Mouse (Mus musculus) brain, adult 2 months (tissue): ENCODE data around the gene 1700113H08Rik.

ENCODE experiments used
- DNase-seq: peaks from one replicate; pipeline ENCODE4 v3.0.0; 2011; ENCODE audit warnings: low read depth, low spot score

Gene 1700113H08Rik

DNA sequence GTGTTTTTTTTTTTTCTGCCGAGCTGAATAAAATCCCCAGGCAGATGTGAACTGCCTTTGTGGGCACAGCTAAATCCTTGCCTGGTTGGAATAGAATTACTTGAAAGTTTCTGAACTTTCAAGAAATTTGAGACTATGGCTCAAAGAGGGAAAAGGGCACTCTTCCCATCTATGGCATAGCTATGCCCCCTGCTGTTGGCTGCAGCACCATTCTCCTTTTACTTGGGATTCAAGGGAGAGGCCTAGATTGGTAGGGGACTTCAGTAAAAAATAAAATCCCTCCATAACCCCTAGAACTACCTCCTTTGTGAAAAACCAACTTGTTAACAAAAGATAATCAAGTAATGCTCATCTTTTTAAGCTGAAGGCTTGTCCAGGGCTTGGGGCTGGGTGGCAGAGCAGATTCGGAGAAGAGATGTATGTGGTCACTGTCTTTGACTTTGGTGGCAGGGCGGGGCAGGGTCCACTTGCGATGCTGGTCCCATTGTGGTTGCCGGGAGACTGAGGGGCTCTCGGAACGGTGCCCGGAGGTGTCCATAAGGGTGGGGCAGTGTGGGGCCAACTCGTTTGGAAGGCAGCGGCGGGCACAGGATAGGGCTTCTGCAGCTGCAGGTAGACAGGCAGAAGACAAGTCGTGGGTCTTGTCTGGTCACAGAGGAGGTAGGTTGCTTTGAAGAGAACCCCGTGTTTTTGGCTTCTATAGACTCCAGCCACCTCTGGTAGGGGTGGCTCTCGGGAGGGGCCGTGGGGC is at the start of gene 1700113H08Rik:
TSS of gene 1700113H08Rik (plus strand) at position 546 of the 751 bp plus-strand sequence.
- DNase-seq: peak; percentile 58

DNA sequence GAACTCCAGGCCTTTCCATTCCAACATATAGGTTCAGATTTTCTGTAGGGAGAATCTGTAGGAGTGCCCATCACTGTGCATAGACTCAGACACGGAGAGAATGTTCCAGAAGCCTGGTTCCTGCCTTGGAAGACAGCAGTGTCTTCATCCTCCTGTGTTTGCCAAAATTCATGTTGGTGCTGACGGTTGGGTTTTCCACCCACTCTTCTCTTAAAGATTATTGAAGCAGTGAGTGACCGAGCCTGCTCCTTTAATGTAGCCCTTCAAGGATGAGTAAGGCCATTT is 49.7 kb upstream of the 1700113H08Rik start:
- DNase-seq: peak; percentile 53

DNA sequence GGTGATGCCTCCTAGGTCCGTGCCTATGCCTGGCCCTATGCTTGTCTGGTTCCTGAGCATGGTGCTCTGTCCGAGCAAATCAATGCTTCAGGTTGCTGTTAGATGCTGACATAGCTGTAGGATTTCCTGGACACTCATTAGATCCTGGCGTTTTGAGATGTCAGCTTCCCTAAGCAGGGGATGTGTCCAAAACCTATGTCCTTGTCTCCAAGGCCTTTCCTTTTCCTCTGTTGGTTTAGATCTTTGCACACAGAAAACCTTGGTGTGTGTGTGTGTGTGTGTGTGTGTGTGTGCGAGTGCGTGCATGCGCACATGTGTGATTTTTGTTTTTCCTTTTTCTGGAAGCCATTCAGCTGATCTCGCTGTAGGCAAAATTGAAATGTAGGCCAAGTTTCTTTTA is 45.8 kb upstream of the 1700113H08Rik start:
- no peak for DNase-seq

DNA sequence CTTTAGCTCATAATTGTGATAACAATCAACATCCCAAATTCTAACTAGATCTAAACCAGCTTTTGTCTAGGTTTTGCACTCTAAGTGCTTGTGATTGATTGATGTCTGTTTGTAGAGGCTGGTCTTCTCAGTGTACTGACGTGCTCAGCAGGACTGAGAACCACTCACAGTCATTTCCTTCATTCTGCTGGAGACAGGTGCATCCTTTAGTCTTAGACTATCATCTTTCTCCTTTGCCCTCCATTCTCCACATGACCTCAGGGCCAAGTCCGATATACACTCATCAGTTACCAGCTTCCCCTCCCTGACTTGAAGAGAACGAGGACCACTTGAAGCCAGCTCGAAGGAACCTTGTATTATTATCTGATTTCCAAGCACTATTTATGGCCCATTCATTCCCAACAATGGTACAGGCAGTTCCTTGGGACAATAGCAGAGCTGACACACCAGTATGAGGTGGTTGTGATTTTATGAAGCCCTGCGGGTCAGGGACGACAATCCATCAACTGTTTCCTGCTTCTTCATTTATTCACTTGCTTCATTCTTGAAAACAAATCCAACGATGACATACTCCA is 43.4 kb upstream of the 1700113H08Rik start:
- no peak for DNase-seq

DNA sequence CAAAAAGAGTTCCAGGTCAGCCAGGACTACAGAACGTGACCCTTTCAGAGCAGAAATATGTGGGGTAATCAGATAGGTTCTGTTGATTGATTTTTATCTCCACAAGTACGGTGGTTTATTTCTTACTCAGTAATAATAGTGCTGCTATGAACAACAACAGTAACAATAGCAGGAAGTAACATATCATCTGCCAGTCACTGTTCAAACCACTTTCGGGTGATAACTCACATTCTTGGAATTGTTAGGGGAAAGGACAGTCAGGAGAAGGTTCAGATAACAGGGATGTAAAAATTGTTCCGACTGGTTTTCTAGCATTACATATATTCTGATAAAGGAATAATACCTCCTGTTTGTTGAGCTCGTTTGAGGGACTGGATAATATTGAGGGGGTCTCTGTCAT is 42.4 kb upstream of the 1700113H08Rik start:
- no peak for DNase-seq

DNA sequence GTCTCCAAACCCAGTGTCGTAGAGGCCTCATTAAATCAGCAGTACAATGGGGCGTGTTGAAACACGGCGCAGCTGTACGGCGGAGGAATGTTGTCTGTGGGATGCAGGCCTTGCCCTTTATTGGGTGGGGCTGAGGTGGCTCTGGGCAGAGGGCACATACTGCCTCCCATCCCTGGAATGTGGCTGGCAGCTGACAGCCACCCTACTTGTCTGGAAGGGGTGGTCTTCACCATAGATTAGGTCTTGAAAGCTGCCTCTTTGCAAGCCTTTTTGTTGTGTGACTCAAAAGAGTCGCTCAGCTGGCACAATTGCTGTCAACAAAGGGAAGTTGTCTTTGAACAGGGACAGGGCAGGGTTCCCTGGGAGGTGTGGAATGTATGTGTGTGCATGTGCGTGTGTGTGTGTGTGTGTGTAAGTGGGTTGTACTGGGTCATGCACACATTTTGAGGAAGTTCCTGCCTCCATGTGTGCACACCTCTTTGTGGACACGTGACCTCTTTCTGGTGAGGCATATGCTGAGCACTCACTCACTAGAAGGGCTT is 41.6 kb upstream of the 1700113H08Rik start:
- no peak for DNase-seq

DNA sequence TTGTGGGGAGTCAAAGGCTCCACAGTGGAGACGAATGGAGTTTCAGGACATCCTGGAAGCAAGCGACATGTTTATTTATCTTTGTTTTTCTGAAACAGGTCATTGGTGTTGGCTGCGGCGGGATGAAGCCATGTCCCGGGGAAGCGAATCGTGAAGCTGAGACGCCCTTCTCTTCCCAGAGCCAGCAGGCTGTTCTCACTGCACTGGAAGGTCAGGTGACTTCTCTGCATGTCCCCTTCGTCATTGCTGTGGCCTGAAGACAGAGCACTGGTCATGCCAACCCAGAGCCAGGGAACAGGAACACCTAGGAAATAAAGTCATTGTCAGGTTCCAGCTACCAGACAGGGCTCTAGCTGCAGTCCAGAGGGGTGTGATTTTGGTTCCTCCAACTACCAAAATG is 39.0 kb upstream of the 1700113H08Rik start:
- DNase-seq: no peak

DNA sequence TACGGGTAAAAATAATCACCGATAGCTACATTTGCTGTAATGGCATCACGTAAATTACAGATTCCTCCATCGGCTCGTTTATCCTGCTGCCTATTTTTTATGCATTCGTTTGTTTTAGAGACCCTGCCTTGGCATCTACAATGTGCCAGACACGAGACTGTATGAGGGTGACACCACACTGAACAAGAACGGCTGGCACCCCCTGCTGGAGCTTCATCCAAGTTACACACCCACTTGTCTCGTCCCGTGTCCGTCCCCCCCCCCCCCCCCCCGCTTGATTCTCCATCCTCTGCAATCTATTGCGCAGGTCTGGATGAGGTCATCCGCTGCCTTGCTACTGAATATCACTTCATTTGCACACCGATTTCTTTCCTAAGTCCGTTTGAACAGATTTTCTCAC is 37.1 kb upstream of the 1700113H08Rik start:
- DNase-seq: peak; percentile 82

DNA sequence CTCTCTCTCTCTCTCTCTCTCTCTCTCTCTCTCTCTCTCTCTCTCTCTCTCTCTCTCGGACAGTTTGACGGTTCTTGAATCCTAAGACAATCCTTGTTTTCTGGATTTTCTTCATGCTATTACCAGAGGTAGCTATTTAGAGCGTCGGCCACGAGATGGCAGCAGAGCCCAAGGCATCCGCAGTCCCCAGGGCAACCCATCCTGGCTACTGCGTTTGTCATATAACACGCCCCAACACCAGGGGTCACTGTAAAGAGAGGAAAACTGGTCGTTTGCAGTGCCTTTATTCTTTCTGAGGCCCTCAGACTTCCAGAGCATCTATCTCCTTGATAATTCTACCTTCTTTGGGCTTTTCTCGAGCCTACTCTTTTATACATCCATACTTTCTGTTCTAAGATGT is 33.0 kb upstream of the 1700113H08Rik start:
- DNase-seq: peak; percentile 91

DNA sequence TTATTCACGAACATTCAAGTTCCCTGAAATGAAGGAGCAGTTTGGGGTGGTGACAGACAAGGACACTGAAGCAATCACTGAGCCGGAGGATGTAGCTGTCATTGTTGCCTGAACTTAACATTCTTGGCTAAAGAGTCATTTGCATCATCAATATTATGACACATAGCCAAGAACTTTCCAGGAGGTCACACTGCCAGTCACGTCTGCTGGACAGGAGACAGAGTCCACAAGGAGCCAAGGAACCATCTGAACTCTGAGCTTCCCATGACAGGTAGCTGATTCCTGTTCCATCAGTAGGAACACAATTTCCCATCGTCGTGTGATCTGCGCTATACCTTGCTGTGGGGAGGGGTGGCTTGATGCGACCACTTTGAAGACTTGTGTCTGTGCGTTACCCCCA is 25.1 kb upstream of the 1700113H08Rik start:
- no peak for DNase-seq

DNA sequence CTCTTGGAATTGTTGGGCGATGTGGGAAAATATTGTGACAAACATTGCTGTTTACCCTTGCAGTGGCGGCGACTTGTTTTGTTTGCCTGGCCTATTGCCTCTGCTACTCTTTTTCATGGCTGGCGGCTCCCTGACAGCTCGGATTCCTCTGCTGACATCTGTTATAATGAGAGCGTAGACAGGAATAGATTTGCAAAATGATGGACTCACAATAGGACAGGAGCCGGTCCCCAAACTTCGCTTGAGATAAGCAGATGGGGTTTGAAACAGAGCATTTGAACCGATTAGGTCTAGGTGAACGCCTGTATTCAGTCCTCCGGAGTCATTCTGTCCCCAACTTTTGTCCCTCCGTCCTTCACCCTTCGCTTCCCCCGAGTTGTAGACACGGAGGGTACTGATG is 22.0 kb upstream of the 1700113H08Rik start:
- no peak for DNase-seq

DNA sequence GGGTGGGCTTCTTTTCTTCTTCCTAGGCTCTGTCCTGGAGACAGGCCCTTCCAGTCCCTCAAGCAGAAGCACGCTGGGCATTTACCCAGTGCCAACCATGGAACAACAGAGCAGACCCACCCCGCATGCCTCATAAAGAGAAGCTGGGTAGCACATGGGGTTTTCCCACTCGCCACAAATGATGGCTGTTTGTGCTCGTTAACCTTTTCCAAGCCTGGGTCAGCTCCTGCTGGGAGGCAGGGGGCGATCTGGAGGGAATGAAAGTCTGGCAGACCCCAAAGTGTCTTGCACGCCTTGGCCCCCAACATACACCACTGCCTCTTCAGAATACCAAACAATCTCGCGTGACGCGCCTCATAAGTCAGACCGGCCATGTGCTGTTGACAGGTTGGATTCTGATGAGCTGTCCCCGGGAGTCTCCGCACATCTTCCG is 21.6 kb upstream of the 1700113H08Rik start:
- DNase-seq: no peak

DNA sequence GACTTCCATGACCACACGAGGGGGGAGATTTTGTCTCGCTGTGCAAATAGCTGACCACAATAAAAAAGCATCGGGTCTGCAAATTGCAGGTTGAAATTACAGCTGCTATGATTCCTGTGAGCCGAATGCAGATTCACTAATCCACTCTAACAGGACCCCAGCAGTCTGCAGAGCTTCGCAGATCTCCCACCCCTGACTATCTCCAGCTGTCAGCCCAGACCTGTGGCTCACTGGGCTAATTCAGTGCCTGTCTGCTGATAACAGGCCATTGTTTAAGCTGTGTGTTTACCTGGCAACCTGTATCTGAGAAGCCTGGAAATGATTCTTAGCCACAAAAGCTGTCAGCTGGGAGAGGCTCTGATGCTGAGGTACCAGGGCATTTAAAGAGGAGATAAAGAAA is 20.8 kb upstream of the 1700113H08Rik start:
- no peak for DNase-seq

DNA sequence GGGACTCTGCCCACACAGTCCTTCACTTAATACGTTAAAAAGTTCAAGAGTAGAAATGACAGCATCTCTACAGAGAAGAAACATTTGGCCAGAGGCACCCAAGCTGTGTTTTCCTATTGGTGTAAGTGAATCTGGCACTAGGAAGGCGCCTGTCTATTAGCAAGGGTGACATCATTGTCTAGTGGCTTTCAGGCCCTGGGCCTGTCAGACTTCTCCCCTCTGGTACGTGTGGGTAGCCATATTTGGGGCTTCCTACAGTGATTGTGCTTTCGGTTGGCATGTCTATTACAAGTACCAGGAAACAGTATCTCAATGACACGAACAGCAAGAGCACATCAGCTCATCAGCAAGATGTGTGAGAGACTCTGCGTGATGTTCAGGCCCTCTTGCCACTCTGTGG is 18.5 kb upstream of the 1700113H08Rik start:
- no peak for DNase-seq

DNA sequence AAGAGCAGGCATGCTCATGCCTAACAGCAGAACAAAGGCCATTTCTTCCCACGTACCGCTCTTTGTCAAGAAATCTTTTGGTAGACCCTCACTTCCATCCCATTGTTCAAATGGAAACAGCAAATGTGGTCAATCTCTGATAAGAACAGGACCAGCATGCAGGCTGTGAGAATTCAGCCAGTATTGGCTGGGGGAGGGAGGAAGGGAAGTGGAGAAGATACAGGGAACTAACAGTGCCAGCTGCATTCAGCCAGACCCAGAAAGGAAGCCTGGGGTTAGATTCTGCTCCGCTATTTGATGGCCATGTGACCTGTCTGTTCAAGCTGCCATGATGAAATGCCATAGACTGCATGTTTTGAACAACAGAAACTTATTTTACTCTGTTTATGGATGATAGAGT is 18.0 kb upstream of the 1700113H08Rik start:
- no peak for DNase-seq

DNA sequence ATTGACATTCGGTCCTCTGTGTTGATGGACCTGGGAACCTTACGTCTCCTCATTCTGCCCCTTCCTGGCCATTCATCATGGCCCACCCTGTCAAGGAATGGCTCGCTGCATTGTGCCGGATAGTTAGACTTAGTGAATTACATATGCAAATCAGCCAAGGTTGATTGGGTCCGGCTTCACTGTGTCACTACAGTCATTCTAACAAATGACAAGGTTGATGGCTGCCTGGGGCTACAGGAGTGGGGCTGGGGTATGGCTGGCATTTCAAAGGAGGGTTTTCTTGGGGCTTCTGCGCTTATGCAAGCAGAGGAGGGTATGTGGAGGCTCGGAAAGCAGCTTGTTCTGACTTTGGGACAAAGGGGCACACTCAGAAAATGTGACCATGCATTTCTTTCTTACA is 16.6 kb upstream of the 1700113H08Rik start:
- no peak for DNase-seq

DNA sequence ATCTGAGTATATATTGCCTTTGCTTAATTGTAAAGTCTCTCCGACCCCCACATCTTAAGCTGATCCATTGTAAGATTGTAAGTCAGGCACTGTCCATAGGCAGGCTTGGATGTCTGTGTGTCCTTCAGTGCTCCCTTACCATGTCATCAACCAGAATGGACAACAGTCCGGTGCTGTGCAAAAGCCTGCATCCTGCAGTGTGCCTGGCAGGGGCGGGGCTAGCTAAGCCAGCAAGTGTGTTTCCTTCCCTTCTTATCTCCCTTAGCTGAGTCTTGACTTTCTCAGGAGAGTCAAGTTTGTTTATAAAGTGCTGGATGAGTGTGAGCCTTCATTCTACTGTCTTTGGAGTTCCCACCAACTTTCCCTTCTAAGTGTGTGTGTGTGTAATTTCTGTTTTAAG is 12.6 kb upstream of the 1700113H08Rik start:
- DNase-seq: no peak

DNA sequence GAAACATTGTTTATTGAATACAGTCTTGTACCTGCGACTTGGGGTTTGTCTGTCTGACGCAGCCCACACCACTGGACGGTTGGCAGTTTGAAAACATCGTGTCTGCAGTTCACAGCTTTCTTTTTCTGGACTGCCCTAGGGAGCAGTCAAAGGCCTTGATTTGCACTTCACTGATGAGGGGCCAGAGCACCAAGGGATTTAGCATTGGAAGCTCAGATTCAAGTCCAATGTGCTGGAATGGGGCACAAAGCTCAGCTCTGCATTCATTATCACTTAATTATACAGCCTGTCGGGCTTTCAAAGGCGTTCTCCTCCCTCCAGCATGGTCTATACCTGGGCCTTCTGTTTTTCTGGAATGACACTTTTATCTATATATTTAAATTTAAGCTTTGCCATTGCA is 11.4 kb upstream of the 1700113H08Rik start:
- DNase-seq: no peak

DNA sequence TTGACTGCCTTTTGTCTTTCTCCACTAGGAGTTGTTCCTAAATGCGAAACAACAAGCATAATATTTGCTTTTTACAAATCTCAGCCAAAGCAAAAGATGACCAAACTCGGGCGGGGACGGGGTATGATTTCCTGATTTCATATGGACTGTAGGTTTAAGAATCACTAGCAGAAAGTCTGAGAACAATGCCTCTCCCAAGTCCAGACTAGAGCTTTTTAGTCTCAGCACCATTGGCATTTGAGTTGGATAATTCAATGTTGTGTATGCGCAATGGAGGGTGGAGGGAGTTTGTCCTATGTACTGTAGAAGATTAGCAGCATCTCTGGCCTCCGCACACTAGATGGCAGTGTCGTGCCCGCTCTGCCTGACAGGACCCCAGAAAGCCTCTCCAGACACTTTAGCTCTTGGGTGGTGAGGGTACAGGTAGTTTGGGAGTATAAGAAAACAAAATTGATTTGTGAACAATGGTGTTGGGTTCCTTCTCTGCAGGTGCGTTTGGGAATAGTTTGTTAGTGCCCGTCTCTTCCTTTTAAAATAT is 10.8 kb upstream of the 1700113H08Rik start:
- no peak for DNase-seq

DNA sequence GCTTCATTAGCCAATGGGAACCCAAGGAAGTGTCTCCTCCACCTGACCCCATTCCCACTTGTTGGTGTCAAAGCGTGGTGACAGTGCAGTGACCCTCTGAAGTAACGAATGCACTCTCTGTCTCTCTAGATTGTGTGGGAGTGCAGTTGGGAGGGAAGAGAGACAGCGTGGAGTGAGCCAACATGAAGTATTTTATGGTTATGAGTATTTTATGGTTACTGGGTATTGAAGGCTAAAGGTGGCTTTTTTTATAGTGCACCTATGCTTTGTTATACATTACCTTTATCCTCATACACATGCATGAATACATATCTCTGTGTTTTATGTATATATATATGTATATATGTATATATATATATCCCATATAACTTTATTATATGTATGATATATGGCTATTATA is 8.7 kb upstream of the 1700113H08Rik start:
- DNase-seq: no peak

DNA sequence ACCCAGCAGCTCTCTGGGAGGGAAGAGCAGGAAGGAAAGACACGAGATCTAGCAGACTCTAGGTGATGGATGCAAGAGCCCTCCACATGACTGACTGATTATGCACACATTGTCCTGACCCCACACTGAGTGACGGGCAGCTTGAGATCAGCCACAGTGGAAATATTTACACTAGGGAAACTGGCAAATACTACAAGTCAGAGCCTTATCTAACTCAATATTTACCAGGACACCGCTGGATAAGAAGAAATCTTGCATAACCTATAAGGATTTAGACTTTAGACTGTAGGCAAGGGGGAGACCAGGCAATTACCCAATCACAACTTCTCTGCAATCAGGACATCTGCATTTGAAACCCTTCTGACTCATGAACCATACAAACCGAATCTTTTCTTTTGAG is 6.1 kb upstream of the 1700113H08Rik start:
- DNase-seq: no peak

DNA sequence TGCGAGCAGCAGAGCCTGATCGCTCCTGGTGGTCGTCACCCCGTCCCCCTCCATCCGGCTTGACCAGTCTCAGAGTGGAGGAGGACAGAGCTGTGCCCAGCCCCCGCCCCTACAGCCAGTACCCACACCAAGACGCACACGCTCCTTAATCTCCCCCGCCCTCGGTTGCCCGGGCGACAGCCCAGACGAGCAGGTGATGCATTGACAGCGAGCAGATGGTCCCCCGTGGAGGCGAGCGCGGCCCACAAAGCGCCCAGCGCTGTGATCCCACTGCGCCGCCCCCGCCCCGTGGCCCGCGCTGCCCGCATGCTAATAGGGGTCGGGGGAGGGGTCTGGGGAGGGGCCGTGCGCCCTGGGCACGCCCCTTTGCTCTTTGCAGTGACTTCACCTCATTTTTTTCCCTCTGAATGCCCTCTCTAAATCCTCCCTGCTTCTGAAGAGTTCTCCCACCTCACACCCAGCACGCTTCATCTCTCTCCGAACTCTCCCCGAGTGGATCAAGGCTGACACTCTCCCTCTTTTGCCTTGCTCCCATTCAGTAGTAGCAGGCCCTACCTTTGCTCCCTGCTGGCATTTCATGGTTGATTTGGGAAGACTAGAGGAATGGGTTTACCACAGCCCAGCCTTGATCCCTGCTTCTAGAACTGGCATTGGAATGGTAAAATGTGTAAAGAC is 543 bp downstream of the 1700113H08Rik start:
- DNase-seq: peak; percentile 82

DNA sequence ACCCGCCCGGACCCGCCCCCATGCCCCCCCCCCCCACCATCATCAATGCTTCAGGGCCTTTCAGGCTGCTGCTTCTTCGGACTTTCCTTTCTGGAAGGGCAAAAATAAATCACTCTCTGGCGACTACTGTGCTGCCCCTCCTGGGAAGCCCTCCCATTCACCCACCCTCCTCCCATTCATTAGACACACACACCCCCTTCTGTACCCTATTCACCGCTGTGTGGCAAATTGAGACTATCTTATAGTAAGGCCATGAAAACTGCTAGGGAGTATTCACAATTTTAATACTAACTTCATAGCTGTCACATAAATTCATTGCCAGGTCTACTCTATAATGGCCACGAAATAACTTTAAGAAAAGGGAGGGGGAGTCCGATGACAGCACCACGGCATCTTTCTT is 1.1 kb downstream of the 1700113H08Rik start:
- DNase-seq: no peak
